Mouse (Mus musculus) neural tube, embryonic 14.5 days (tissue): ENCODE results near the gene Nop58. TPM values are rescaled to one million over a fixed set of nuclear protein-coding genes. Genes with fewer than 3 reads are reported as not detected.
A peak's percentile ranks its signal among the peaks of the same experiment; 100 is the strongest.

Source experiments
- ATAC-seq: fragments of 200-750 bp; cut with Nextera tagmentation; 2 replicates; pipeline ENCODE4 v1.8.0; 2017; ENCODE audit warnings: low read depth, mild to moderate bottlenecking, moderate TSS enrichment, moderate library complexity
- H3K27ac ChIP-seq: fragments of 300-500 bp; sonication (generic); 2 replicates; pipeline ENCODE4 v1.5.1; 2014; ENCODE audit warnings: low read depth, mild to moderate bottlenecking, control low read depth, low read length, moderate library complexity, mixed read lengths
- H3K27me3 ChIP-seq: fragments of 300-500 bp; sonication (generic); 2 replicates; pipeline ENCODE4 v1.6.1; 2014; ENCODE audit warnings: low read length; ENCODE audit not compliant: control insufficient read depth, insufficient read depth
- H3K36me3 ChIP-seq: fragments of 300-500 bp; sonication (generic); 2 replicates; pipeline ENCODE4 v1.6.1; 2014; ENCODE audit warnings: low read length, mixed read lengths; ENCODE audit not compliant: control insufficient read depth, insufficient read depth
- H3K4me1 ChIP-seq: fragments of 300-500 bp; sonication (generic); 2 replicates; pipeline ENCODE4 v1.6.1; 2014; ENCODE audit warnings: low read length; ENCODE audit not compliant: control insufficient read depth, insufficient read depth
- H3K4me2 ChIP-seq: fragments of 300-500 bp; sonication (generic); 2 replicates; pipeline ENCODE4 v1.6.1; 2014; ENCODE audit warnings: mild to moderate bottlenecking, low read depth, low read length, control low read depth
- H3K4me3 ChIP-seq: fragments of 300-500 bp; sonication (generic); 2 replicates; pipeline ENCODE4 v1.5.1; 2014; ENCODE audit warnings: low read depth, low read length, control low read depth, mixed read lengths
- H3K9ac ChIP-seq: fragments of 300-500 bp; sonication (generic); replicated peaks from 2 replicates; pipeline ENCODE4 v1.6.1; 2014; ENCODE audit warnings: low read depth, mild to moderate bottlenecking, control low read depth, low read length, mixed read lengths
- H3K9me3 ChIP-seq: fragments of 300-500 bp; sonication (generic); 2 replicates; pipeline ENCODE4 v1.6.1; 2016; ENCODE audit warnings: low read length; ENCODE audit not compliant: control insufficient read depth
- WGBS: fragments of 180-500 bp; shearing (Covaris S2); extraction: QIAGEN DNeasy Blood & Tissue Kit; methylation state at CpG from one replicate; pipeline ENCODE4 v1.1.7; 2014; 5-methylcytosine and 5-hydroxymethylcytosine counted together
- polyA plus RNA-seq: library from polyadenylated mRNA; unstranded; fragments of >200 nt; fragmentation: Nextera tagmentation; extraction: Ambion mirVana; gene quantifications from 2 replicates; pipeline ENCODE4 v1.2.1, GENCODE M21; 2014

The Nop58 gene
- polyA plus RNA-seq, 1 experiment from 2014 or later = 125 TPM

DNA sequence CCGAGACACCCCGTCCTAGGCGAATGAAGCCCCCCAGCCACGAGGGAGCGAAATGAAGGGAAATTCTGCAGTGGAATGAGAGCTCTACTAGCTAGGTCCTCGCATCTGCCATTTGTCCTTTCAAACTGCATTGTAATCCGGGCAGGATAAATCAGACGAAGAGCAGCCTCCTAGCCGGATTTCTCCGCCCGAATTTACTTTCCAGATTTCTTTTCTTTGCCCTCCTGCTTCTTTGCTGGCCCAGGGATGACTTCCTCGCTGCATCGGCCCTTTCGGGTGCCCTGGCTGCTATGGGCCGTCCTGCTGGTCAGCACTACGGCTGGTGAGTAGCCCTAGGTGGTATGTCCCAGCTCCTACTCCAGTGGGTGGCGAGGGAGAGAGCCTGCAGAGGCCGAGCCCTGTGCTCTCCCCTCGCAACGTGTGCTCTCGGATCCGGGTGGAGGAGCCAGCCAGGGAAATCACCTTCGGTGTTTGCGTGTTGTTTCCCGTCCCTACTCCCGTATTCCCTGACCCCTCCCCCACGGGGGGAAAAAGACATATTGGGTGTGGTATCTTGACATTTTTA, 79.7 kb downstream of the Nop58 start:
- H3K4me1 ChIP-seq = peaks cover 20% of the 10 kb centered on the region
- H3K4me3 ChIP-seq = peak overlapping the region; percentile 93
- H3K4me2 ChIP-seq = peak overlapping the region; percentile 87
- H3K9ac ChIP-seq = peak overlapping the region; percentile 94
- H3K27ac ChIP-seq = peak overlapping the region; percentile 96
- no peaks in the 10 kb centered on the region for H3K9me3 ChIP-seq
- H3K36me3 ChIP-seq = no peaks in the 10 kb centered on the region
- no peaks in the 10 kb centered on the region for H3K27me3 ChIP-seq
- 0% methylated on average over 27 of the region's 27 CpGs for WGBS
- peak; percentile 7; the same call in 1 of the 2 replicates for ATAC-seq

DNA sequence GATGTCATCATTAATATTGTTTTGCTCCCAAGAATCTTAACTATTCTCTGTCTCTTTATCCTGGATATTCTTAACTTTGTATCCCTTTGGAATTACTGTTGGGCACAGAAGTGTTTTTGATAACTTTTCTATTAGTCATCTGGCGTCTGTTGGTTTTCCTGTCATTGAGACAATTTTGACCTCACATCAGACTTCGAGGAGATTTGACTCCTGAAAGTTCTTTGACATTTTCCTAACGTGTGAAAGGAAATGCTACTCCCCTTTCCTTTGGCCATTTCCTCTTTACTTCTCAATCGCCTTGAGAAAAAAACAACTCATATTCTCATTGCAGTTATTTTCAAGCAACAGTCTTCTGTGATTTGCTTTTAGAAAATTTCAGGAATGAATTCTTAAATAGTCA, 80.5 kb downstream of the Nop58 start:
- WGBS = 3% methylated on average over 4 of the region's 4 CpGs
- Histone ChIP-seq H3K36me3 (no peaks in the 10 kb centered on the region), H3K4me1 (peaks cover 20% of the 10 kb centered on the region), H3K27ac (no peak overlapping the region), H3K27me3 (no peaks in the 10 kb centered on the region), H3K9ac (no peak overlapping the region; the same call in 1 of the 2 replicates), H3K4me3 (peak overlapping the region; percentile 93), H3K9me3 (no peaks in the 10 kb centered on the region), H3K4me2 (peak overlapping the region; percentile 87)
- no peak for ATAC-seq

DNA sequence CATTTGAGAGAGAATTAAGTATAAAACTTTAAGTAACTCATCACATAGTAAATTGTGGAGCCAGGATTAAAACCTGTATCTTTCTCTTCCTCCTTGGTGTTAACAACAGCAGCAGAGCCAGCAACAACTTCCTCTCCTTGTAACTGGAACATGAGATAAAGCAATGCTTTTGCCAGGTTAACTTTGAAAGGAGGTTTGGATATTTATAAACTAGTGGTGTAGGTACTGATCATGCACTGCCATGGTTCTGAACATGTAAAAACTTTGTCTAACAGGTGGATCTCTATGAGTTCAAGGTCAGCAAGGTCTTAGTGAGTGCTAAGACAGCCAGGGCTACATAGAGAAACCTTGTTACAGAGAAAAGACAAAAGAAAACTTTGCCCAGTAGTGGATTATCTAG, 81.9 kb downstream of the Nop58 start:
- ATAC-seq = no peak
- no peak overlapping the region for H3K27ac ChIP-seq
- no peaks in the 10 kb centered on the region for H3K9me3 ChIP-seq
- H3K4me1 ChIP-seq = peaks cover 22% of the 10 kb centered on the region
- H3K27me3 ChIP-seq = no peaks in the 10 kb centered on the region
- peak overlapping the region; percentile 30 for H3K4me3 ChIP-seq
- H3K9ac ChIP-seq = 0 out of 2 replicates have a peak overlapping the region, but pooled peaks have one; percentile 12
- peak overlapping the region; percentile 56 for H3K4me2 ChIP-seq
- no peaks in the 10 kb centered on the region for H3K36me3 ChIP-seq

Other genes starting within 250 kb of the Nop58 start
- 4.3 and 4.5 TPM in 2 replicates for gene Fzd7, start 202.5 kb upstream of the Nop58 start, polyA plus RNA-seq
- 9.0 and 13.2 TPM in 2 replicates for gene Gm973, start 168.7 kb upstream of the Nop58 start, polyA plus RNA-seq
- 348 and 377 TPM in 2 replicates for gene Sumo1, start 14.1 kb upstream of the Nop58 start, polyA plus RNA-seq
- 20.6 and 21.6 TPM in 2 replicates for gene Bmpr2, start 78.4 kb downstream of the Nop58 start, polyA plus RNA-seq
- gene Fam117b, start 228.0 kb downstream of the Nop58 start, polyA plus RNA-seq = 54.7 and 59.5 TPM in 2 replicates